Mouse (Mus musculus): ENCODE data around the gene Mfsd11. TPM values are rescaled to one million over a fixed set of nuclear protein-coding genes. Genes with fewer than 3 reads are reported as not detected.
"Not testable (repeated sequence)": the region's sequence is repeated elsewhere in the genome, so short reads cannot be mapped to it uniquely, and the experiment has no call there.

Gene Mfsd11
- polyA plus RNA-seq, 1 experiment from 2014 or later = 55.8 TPM

DNA sequence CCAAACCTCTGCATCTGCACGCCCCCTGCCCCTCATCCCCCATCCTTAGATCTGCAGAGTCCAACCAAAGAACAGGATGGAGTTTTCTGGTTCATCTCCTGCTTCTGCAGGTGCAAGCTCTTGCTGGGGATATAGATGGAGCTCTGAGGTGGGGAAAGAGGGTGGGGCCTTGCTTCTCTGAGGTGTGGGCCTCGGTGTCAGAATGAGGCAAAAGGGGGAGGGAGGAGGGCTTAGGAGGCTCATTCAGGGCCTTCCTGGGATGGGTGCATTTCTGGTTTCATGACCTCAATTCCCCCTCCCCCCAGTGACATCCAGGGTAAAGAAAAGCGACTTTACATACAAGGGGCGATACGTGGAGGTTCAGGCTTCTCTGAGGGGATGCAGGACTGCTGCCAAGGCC lies 34.9 kb downstream of the Mfsd11 start:
- H3K4me1 ChIP-seq (replicated peaks; ENCODE audit: control insufficient read depth, insufficient read depth, low read length) = peaks cover 8% of the 10 kb centered on the region
- WGBS = 64% methylated on average over 5 of the region's 5 CpGs
- no peak overlapping the region for H3K4me2 ChIP-seq (ENCODE audit: low read length)
- H3K27ac ChIP-seq (ENCODE audit: low read length) = no peak overlapping the region
- no peak overlapping the region for H3K4me3 ChIP-seq (replicated peaks; ENCODE audit: low read length)
- no peak overlapping the region for H3K9ac ChIP-seq (replicated peaks; ENCODE audit: low read depth, low read length)
- no peaks in the 10 kb centered on the region for H3K9me3 ChIP-seq (ENCODE audit: control insufficient read depth, low read length)
- H3K27me3 ChIP-seq (replicated peaks; ENCODE audit: control insufficient read depth, insufficient read depth, low read length) = no peaks in the 10 kb centered on the region
- ATAC-seq = no peak
- no peaks in the 10 kb centered on the region for H3K36me3 ChIP-seq (ENCODE audit: control insufficient read depth, insufficient read depth)

DNA sequence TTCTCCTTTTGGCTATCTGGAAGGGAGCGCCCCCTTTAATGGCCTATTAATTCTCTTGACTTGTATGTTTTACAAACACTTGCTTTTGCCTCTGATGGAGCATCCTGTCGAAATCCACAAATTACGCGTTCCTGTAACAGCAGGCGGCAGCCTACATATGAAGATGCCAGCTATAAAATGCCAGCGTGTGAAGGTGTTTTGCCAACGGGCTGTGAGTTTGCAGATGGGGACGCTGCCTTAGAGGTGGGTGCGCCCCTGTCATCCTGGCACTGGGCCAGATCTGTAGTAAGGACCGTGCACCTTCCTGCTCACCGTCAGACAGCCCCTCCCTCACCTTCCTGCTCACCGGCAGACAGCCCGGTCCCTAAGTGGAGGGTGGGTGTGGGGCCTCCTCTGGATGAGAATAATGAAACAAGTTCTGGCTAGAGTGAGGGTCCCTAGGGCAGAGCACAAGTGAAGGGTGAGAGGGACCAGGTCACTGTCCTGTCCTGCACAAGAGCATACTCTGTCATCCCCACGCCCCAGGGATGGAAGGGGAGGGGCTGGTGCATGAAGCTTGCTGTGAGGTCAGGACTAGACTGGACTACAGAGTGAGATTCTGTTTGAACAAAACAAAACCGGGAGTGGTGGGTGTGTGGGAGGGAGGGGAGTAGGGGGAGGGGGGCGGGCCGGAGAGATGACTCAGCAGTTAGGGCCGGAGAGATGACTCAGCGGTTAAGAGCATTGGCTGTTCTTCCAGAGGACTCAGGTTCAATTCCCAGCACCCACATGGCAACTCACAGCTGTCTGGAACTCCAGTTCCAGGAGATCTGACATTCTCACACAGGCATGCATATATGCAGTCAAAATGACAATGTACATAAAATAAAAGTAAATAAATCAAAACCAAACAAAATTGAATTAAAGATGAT lies 41.5 kb downstream of the Mfsd11 start:
- Histone ChIP-seq H3K4me2 (ENCODE audit: low read length) (no peak overlapping the region), H3K9ac (replicated peaks; ENCODE audit: low read depth, low read length) (no peak overlapping the region), H3K4me3 (replicated peaks; ENCODE audit: low read length) (no peak overlapping the region), H3K36me3 (ENCODE audit: control insufficient read depth, insufficient read depth) (no peaks in the 10 kb centered on the region), H3K4me1 (replicated peaks; ENCODE audit: control insufficient read depth, insufficient read depth, low read length) (peaks cover 7% of the 10 kb centered on the region), H3K27ac (ENCODE audit: low read length) (no peak overlapping the region), H3K27me3 (replicated peaks; ENCODE audit: control insufficient read depth, insufficient read depth, low read length) (0 out of 2 replicates have a peak, but pooled peaks cover 2% of the 10 kb centered on the region), H3K9me3 (ENCODE audit: control insufficient read depth, low read length) (no peaks in the 10 kb centered on the region)
- 55% methylated on average over 19 of the region's 19 CpGs for WGBS
- no peak for ATAC-seq

DNA sequence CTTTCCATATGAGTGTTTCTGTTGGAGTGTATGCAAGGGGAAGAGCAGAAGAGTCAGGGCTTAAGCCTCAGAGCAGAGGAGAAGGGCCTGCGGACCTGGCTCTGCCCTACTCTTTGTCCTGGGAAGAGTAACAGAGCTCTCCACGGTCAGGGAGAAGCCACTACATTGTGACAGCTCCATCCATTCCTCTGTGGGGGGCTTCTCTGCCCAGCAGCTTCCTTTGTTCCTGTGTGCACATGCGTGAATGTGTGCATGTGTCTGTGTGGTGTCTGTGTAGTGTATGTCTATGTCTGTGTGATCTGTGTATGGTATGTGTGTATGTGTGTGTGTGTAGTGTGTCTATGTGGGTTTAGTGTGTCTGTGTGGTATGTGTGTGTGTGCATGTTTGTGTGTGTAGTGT lies 43.2 kb downstream of the Mfsd11 start:
- H3K9ac ChIP-seq (replicated peaks; ENCODE audit: low read depth, low read length) = no peak overlapping the region
- no peaks in the 10 kb centered on the region for H3K36me3 ChIP-seq (ENCODE audit: control insufficient read depth, insufficient read depth)
- H3K27ac ChIP-seq (ENCODE audit: low read length) = no peak overlapping the region
- H3K4me2 ChIP-seq (ENCODE audit: low read length) = no peak overlapping the region
- 51% methylated on average over 3 of the region's 3 CpGs for WGBS
- H3K4me1 ChIP-seq (replicated peaks; ENCODE audit: control insufficient read depth, insufficient read depth, low read length) = peaks cover 10% of the 10 kb centered on the region
- no peak for ATAC-seq
- 0 out of 2 replicates have a peak, but pooled peaks cover 2% of the 10 kb centered on the region for H3K27me3 ChIP-seq (replicated peaks; ENCODE audit: control insufficient read depth, insufficient read depth, low read length)
- no peak overlapping the region for H3K4me3 ChIP-seq (replicated peaks; ENCODE audit: low read length)
- H3K9me3 ChIP-seq (ENCODE audit: control insufficient read depth, low read length) = no peaks in the 10 kb centered on the region

- WGBS = 83% methylated on average over 12 of the region's 12 CpGs
- Histone ChIP-seq H3K9me3 (ENCODE audit: control insufficient read depth, low read length) (no peaks in the 10 kb centered on the region), H3K4me1 (replicated peaks; ENCODE audit: control insufficient read depth, insufficient read depth, low read length) (0 out of 2 replicates have a peak, but pooled peaks cover 2% of the 10 kb centered on the region), H3K27me3 (replicated peaks; ENCODE audit: control insufficient read depth, insufficient read depth, low read length) (0 out of 2 replicates have a peak, but pooled peaks cover 2% of the 10 kb centered on the region), H3K4me3 (replicated peaks; ENCODE audit: low read length) (no peak overlapping the region), H3K9ac (replicated peaks; ENCODE audit: low read depth, low read length) (no peak overlapping the region), H3K4me2 (ENCODE audit: low read length) (no peak overlapping the region), H3K36me3 (ENCODE audit: control insufficient read depth, insufficient read depth) (no peaks in the 10 kb centered on the region), H3K27ac (ENCODE audit: low read length) (no peak overlapping the region)
- no peak for ATAC-seq
Measured at GRCm38 (mm10) chr11:116899247-116899646, 47.0 kb downstream of the Mfsd11 start.

GRCm38 (mm10) chr11:116902588-116902987 lies 50.3 kb downstream of the Mfsd11 start:
- H3K36me3 ChIP-seq (ENCODE audit: control insufficient read depth, insufficient read depth); H3K9me3 ChIP-seq (ENCODE audit: control insufficient read depth, low read length); H3K4me3 ChIP-seq (replicated peaks; ENCODE audit: low read length); H3K4me1 ChIP-seq (replicated peaks; ENCODE audit: control insufficient read depth, insufficient read depth, low read length); H3K27ac ChIP-seq (ENCODE audit: low read length); ATAC-seq; H3K27me3 ChIP-seq (replicated peaks; ENCODE audit: control insufficient read depth, insufficient read depth, low read length); H3K4me2 ChIP-seq (ENCODE audit: low read length); H3K9ac ChIP-seq (replicated peaks; ENCODE audit: low read depth, low read length): not testable (repeated sequence)
- 89% methylated on average over 10 of the region's 10 CpGs for WGBS

- 4% methylated on average over 22 of the region's 23 CpGs for WGBS
- no peak for ATAC-seq
- H3K4me3 ChIP-seq (replicated peaks; ENCODE audit: low read length) = peak overlapping the region; percentile 7; the same call in 1 of the 2 replicates
- H3K27ac ChIP-seq (ENCODE audit: low read length) = no peak overlapping the region
- no peaks in the 10 kb centered on the region for H3K9me3 ChIP-seq (ENCODE audit: control insufficient read depth, low read length)
- peak overlapping the region; percentile 37 for H3K4me2 ChIP-seq (ENCODE audit: low read length)
- peaks cover 5% of the 10 kb centered on the region for H3K4me1 ChIP-seq (replicated peaks; ENCODE audit: control insufficient read depth, insufficient read depth, low read length)
- H3K36me3 ChIP-seq (ENCODE audit: control insufficient read depth, insufficient read depth) = no peaks in the 10 kb centered on the region
- H3K9ac ChIP-seq (replicated peaks; ENCODE audit: low read depth, low read length) = 0 out of 2 replicates have a peak overlapping the region, but pooled peaks have one; percentile 26
- H3K27me3 ChIP-seq (replicated peaks; ENCODE audit: control insufficient read depth, insufficient read depth, low read length) = peaks cover 3% of the 10 kb centered on the region; the same call in 1 of the 2 replicates
Measured at GRCm38 (mm10) chr11:116905741-116906456, 53.7 kb downstream of the Mfsd11 start.

DNA sequence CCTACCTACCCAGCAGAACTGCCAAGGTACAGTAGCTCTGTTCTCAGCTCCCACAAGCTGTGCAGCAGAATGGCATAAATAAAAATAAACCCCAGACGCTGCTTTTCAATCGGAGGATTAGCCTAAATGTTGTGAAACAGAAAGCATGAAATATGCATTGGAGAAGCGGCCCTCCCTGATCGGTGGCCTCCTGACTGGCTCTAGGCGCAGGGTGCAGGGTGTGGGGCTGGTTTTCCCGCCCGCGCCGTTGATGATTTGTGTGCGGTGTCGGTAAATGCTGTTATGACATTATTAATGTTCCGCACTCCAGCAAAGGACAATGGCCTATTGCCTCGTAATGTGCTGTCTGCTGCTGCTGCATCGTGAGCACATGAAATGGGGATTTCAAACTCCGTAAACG lies 61.3 kb downstream of the Mfsd11 start:
- H3K4me3 ChIP-seq (replicated peaks; ENCODE audit: low read length) = no peak overlapping the region
- no peaks in the 10 kb centered on the region; the same call in 1 of the 2 replicates for H3K27me3 ChIP-seq (replicated peaks; ENCODE audit: control insufficient read depth, insufficient read depth, low read length)
- WGBS = 44% methylated on average over 16 of the region's 16 CpGs
- no peaks in the 10 kb centered on the region for H3K36me3 ChIP-seq (ENCODE audit: control insufficient read depth, insufficient read depth)
- H3K9ac ChIP-seq (replicated peaks; ENCODE audit: low read depth, low read length) = 0 out of 2 replicates have a peak overlapping the region, but pooled peaks have one; percentile 15
- H3K9me3 ChIP-seq (ENCODE audit: control insufficient read depth, low read length) = no peaks in the 10 kb centered on the region
- ATAC-seq = no peak
- H3K4me1 ChIP-seq (replicated peaks; ENCODE audit: control insufficient read depth, insufficient read depth, low read length) = peaks cover 21% of the 10 kb centered on the region
- H3K4me2 ChIP-seq (ENCODE audit: low read length) = no peak overlapping the region
- H3K27ac ChIP-seq (ENCODE audit: low read length) = peak overlapping the region; percentile 33

DNA sequence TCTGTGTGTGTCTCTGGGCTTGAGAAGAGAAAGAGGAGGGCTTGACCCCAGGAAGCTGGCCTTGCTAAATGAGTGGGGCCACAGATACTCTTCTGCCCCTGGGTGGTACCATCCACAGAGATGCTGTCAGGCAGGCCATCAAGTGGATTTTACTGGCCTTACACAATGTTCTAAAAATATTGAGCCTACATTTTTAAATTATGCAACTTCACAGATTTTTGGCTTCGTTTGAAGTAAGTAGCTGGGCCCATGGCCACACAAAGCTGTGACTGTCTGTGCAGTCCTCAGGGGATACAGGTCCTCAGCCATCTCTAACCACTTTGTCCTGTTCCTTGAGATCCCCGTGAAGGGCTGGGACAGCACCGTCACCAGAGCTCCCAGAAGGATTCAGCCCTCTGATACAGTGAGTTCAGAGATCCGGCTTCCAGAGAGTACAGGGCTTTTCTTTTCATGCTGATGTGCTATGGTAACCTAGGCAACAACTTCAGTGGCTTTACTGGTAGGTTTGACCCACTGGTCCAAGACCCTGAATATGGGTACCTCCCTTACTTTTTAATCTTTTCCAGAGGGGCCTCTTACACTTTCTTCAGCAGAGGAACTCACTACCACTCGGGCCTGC lies 62.1 kb downstream of the Mfsd11 start:
- ATAC-seq = no peak
- Histone ChIP-seq H3K4me1 (replicated peaks; ENCODE audit: control insufficient read depth, insufficient read depth, low read length) (peaks cover 21% of the 10 kb centered on the region), H3K9me3 (ENCODE audit: control insufficient read depth, low read length) (no peaks in the 10 kb centered on the region), H3K4me2 (ENCODE audit: low read length) (no peak overlapping the region), H3K36me3 (ENCODE audit: control insufficient read depth, insufficient read depth) (no peaks in the 10 kb centered on the region), H3K4me3 (replicated peaks; ENCODE audit: low read length) (no peak overlapping the region), H3K27me3 (replicated peaks; ENCODE audit: control insufficient read depth, insufficient read depth, low read length) (no peaks in the 10 kb centered on the region; the same call in 1 of the 2 replicates), H3K27ac (ENCODE audit: low read length) (no peak overlapping the region), H3K9ac (replicated peaks; ENCODE audit: low read depth, low read length) (no peak overlapping the region)
- WGBS = 54% methylated on average over 5 of the region's 5 CpGs

DNA sequence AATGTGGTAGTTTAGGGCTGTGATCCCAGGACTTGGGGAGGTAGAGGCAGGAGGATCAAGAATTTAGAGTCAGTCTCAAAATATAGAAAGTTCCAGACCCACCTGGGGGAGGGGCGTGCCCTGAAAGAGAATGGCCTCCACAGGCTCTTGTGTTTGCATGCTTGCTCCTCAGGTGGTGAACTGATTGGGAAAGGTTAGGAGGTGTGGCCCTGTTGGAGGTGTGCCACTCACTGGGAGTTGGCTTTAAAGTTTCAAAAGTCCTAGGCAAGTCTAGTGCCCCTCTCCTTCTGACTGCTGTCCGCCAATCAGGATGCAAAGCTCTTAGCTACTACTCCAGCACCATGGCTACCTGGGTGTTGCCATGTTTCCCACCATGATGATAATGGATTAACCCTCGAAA lies 63.0 kb downstream of the Mfsd11 start:
- Histone ChIP-seq H3K36me3 (ENCODE audit: control insufficient read depth, insufficient read depth) (no peaks in the 10 kb centered on the region), H3K4me2 (ENCODE audit: low read length) (no peak overlapping the region), H3K4me3 (replicated peaks; ENCODE audit: low read length) (no peak overlapping the region), H3K27me3 (replicated peaks; ENCODE audit: control insufficient read depth, insufficient read depth, low read length) (no peaks in the 10 kb centered on the region; the same call in 1 of the 2 replicates), H3K27ac (ENCODE audit: low read length) (no peak overlapping the region), H3K9ac (replicated peaks; ENCODE audit: low read depth, low read length) (no peak overlapping the region), H3K4me1 (replicated peaks; ENCODE audit: control insufficient read depth, insufficient read depth, low read length) (peaks cover 26% of the 10 kb centered on the region), H3K9me3 (ENCODE audit: control insufficient read depth, low read length) (no peaks in the 10 kb centered on the region)
- ATAC-seq = no peak
- whole genome bisulfite sequencing = 89% methylated on average over 3 of the region's 3 CpGs

All from forebrain, embryonic 16.5 days (tissue).